Mouse (Mus musculus): ENCODE measurements at regions not wholly inside any gene's neighbourhood (a gene's known extent, or its start where the extent isn't known, plus 50 kb on each side); places are given as distances from the start of the nearest gene placed in this dataset.

DNA sequence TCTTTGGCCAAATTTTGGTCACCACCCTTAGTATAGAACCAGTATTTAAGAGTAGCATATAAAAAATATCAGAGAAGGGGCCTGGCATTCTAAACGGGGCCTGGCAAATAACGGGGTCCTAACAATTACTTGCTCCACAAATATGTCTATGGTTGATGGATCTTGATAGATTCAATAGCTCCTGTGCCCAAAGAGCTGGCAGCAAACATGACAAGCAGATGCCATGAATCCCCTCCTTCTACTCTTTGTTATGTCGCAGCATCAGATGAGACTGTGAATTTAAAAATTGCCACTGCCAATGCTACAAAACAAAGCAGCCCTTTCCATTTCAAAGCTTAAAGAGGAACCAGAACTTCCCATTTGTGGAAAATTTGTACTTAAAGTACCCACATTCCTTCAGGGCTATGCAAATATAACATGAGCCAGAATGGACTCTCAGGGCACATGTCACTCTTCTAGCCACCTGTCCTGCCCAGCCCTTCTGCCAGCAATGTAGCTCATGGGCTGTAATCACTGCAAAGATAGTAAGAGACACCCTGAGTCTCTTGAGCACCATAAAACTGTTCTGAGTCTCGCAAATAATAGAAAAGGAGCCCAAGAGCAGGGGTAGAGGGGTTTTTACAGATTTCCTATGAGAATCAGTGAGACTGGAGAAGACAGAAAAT is 342.4 kb upstream of the Kirrel3 start:
- no peak for DNase-seq (ENCODE audit: low spot score)

DNA sequence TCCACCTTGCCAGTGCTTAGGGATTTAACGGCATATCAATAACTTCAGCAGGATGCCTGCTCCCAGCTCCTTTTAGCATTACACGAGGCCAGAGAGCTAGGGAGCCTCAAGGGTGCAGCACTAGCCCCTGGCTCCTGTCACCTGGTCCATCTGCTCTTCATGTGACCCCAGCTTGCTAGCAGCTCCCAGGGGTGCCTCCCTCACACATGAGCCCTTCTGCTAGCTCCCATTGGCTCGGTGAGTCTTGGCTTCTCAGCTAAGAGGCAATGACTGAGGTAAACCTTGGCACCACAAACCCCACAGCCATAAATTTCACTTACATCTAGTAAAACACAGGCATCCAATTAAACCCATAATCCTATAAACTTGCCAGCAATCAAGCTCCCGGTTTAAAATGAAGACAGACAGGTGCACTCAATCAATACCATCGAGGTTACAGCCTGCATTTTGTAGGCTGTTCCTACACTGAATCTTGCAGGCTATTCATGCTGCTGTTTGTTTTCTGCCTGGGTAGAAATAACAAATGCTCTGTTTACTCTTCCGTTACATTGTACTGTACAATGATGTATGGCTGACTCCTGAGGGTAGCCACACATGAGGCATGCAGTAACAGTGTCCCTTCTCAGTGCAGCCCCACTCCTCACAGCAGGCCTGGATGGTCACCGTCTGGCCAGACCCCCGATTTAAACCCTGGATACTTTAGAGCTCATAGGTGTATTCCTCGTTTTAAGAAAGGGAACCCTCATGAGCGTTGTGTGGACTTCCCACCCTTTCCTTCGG is 330.3 kb upstream of the Kirrel3 start:
- DNase-seq (ENCODE audit: low spot score): no peak

DNA sequence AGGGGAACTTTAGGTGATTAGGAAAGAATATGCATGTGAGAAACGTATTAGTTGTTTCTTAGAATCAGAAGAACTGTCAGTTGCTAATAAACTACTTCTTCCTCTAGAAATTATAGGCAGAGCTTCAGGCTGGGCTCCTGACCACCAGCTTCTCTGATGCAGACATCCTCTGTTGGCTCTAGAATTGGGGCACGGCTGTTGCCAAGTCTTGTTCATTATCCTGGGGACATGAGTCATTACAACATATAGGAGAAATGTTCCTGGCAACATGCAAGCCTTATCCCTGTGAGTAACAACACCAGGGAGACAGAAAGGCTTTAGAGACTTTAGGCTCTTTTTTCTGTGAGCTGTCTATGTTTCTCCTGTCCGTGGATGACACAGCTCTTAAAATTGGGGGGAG is 329.1 kb upstream of the Kirrel3 start:
- DNase-seq (ENCODE audit: low spot score): no peak

DNA sequence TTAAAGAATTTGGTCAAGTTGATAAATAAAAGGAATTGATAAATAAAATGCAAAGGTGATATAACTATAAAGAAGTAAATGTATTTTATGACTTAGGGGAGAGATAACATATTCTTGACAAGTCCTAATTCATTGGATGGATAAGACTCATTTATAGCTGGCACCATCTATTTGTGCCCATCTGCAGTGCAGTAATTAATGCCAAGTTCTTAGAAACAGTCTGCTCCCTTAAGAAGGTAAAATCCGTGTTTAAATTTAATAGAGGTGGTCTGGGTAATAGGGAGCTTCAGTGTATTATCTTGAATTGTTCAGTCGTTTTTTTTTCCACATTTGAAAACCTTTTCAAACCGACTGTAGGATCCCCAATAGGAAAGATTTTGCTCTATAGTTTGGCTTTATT is 324.6 kb upstream of the Kirrel3 start:
- no peak for DNase-seq (ENCODE audit: low spot score)

DNA sequence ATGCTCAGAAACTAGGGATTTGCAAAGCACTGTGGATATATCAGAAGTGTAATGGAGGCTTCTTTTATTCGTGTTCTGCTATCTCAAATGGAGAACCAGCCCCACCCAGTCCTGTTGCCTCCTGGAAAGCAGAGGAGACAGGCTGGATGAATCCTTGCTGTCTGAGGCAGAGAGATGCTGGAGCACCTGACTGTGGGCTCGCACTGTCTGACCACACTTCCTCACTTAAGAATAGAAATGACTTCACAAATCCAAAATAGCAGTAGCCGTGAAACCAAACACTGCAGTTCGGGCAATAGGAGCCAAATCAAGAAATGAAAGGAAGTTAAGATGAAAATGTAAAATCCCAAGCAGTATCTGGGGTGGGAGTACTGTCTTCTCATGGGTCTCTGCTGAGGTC is 299.4 kb upstream of the Kirrel3 start:
- DNase-seq (ENCODE audit: low spot score): no peak

DNA sequence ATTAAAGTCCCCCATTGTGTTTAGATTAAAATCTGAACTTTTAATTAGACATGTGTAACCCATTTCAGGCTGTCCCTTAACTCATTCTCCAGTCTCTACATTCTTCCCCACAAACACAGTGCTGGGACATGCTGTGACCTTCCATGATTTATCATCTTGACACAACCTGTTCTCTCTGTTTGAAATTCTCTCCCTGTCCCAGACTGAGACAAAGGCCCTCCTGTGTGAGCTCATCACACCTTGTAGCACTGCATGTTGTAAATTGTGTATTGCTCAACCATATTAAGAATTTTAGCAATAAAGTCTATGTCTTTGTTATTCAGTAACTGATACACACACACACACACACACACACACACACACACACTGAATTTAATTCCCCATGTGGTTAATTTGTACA is 293.2 kb upstream of the Kirrel3 start:
- DNase-seq (ENCODE audit: low spot score): no peak

DNA sequence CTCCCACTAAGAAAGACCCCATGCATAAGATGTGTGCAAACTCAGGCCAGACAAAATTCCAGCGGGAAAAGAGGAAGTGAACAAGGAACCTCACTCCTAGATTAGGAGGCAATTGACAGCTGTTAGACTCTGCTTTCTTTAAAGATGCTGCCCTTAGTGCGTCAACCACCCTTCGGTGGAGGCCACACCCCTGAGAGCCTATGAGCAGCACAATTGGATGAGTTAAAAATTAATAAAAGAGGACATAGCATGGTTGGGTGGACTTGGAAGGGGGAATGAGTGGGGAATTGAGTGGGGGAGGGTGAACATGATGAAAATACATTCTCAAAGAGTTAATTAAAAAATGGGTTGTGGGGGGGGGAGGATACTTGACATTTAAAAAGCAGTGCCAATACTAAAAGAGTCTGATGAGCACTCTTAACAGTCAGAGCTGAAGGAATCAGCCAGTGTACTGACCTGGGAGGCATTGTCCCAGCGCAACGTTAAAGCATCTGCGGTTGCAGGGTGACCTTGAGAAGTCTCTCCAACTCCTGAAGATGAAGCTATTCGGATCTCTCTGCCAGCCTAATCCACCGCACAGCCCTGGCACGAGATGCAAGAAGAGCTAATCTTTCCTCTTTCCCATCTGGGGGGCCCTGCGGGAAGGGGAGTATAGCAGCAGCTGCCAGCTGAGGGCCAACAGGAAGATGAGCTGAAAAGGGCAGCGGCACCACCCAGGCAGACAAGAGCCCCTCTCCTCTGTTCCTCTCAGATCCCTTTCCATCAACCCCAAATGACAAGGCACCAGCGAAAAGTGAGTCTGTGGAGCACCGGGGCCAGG is 283.4 kb upstream of the Kirrel3 start:
- peak; percentile 48 for DNase-seq (ENCODE audit: low spot score)

DNA sequence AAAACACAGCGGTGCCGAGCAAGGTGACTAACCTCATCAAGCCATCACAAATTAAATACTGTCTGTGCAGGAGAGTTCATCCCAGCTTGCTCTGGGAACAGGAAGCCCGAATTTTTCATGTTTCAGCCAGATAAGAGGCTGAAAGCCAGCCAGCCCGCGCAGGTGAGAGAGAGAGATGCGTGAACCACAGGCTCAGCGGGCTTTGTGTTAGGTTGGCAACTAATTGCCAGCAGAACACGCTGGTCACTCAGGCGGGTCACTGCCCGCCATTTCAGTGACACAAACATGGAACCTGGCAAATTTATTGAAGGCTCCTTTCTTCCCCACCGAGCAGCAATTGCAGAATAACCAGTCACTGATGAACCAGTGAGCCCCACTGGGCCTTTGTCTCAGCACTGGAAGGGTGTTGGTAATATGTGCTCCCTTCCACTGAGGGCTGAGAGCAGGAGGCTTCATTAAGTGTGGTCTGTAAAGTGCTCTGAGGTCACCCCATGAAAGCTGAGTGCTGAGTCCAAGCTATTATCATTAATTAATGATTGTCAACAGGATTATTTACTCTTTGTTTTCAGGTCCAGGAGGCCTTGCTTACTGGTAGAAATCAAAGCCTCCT is 282.6 kb upstream of the Kirrel3 start:
- DNase-seq (ENCODE audit: low spot score): no peak

DNA sequence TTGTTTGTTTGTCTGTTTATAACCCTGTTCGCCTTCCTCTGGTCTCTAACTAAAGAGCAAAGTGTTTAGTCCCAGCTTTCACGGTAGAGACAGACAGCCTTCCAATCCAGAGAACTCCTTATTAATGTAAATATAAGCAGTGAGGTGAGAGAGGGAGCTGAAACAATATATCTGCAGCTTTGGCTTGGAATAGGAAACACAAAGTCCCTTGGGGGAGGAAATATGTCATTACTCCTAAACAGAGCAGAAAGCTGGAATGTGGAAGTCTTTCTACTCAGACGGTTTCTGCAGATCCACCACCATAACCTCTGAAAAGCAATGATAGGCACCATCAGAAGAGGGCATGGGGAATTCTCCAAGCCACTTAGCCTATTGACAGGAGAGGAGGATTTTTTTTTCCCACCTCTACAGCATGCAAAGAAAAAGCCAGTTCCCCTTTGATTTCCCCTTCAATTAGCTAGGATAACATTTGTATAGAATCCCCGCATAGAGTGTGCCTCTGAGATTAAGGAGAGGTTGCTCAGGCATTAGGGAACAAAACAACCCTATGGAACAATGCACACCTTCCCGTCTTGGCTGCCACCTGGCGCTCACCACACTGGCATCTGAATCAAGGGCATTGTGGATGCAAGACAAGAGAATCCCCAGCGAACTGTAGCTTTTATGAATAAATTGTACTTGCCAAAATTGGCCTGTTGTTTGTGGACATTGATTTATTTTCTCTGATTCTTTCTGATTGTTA is 281.9 kb upstream of the Kirrel3 start:
- no peak for DNase-seq (ENCODE audit: low spot score)

DNA sequence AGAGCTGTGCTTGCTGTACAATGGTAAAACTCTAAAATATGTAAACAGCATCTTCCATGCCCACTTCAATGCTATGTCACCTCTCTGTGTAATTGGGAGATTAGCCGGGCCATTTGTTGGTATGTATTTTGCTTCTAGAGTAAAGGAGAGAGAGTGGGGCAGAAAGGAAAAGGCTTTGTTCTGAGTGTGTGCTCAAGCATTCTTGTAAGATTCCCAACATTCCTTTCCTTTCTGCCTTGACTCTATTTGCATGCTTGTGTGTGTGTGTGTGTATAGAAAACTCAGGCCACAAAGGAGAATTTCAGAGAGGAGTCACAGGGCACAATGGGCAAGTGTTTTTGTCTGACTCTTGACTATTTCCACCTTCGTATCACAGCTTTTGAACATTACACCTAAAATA is 281.2 kb upstream of the Kirrel3 start:
- no peak for DNase-seq (ENCODE audit: low spot score)

DNA sequence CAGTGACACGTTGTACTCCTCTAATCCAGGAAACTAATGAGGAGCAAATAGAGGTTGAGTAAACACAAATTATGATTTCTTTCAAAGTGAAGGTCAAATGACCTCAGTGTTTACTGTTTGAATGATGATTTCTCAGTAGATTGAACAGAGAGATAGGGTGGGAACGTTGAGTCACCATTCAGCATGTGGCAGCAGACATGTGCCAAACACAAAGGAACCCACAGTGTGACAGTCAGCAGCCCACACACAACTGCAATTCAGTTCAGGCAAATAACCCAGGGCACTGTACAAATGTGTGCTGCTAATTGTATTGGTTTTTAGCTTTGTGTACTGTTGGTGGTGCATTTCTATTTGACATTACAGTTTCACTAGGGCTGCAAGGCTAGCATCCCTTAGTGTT is 254.1 kb upstream of the Kirrel3 start:
- DNase-seq (ENCODE audit: low spot score): no peak

DNA sequence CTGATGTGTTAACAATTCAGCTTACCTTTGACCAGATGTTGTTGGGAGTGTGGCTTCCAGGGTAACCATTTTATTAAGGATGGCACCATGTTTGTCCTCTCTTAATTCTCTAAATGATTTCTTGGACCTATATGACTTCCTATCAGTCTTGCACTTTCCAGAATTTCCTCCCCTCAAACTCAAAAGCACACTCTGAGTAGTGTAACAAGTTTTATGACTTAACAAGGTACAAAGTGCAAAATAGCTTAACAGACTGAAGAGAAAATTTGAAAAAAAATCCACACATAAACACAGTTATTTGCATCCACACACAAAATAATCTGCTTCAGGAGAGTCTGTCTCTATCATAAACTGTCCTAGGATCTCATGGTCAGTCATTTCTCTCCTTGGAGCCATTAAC is 251.0 kb upstream of the Kirrel3 start:
- no peak for DNase-seq (ENCODE audit: low spot score)

DNA sequence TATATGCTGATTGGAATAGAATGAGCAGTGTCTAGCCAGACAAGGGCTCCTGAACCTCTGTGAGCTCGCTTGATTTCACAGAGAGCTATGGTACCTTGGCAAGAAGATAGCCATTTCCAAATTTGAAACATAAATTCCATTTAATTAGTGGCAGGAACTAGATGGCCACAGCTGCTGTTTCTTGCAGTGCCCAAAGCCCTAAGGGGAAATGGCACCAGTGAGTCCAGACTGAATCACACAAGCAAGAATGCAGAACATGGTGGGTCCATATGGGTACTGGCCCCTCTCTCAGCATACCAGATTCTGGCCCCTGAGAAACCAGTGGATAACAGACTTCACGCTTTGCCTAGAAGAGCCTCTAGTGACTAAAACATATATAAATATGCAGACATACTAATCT is 246.2 kb upstream of the Kirrel3 start:
- no peak for DNase-seq (ENCODE audit: low spot score)

DNA sequence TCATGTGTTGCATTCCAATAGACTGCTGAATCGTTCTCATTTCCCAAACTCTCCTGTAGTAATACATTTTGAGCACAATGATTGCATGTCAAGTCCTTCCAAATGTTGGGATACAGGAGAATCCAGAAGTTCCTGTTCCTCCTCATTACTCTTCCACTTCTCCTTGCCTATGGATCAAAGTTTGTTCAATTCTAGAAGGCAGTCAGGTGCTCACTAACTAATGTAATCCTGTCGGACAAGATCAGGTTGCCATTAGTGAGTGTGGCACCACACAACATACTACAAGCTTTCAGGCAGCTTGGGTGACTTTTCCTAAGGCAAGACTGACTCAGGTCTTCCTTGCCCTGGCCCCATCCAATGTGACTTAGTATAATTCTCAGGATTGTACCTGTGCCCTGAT is 242.0 kb upstream of the Kirrel3 start:
- DNase-seq (ENCODE audit: low spot score): no peak

DNA sequence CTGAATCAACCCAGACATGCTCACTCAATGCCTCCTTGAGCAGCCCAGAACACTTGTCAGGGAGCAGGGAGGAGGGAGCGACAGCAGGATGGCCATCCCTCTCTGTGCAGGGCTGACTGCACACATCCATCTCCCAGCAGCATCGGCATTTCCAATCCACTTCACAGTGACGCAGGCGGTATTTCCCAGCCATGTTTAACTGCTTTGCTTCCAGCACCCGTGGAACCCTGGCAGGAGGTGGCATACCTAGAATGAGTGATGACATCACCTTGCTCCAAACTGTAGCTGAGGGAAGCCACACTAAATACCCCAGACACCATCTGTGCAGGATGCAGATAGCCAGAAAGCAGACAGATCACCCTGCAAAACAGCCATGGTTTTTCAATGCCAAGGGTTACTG is 241.1 kb upstream of the Kirrel3 start:
- no peak for DNase-seq (ENCODE audit: low spot score)

DNA sequence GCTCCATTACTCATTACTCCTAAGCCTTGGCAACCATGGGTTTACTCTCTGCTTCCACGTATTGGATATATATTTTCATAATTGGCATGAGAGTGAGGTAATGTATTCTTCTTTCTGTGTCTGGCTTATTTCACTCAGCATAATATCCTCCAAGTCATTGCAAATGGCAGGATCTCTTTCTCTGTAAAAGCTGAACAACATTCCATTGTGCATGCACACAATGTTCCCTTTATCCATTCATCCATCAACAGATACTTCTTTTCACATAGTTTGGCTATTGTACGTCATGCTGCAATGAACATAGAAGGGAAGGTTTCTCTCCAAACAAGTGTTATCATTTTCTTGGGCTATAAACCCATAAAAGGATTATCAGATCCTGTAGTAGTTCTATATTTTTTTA is 232.9 kb upstream of the Kirrel3 start:
- no peak for DNase-seq (ENCODE audit: low spot score)

DNA sequence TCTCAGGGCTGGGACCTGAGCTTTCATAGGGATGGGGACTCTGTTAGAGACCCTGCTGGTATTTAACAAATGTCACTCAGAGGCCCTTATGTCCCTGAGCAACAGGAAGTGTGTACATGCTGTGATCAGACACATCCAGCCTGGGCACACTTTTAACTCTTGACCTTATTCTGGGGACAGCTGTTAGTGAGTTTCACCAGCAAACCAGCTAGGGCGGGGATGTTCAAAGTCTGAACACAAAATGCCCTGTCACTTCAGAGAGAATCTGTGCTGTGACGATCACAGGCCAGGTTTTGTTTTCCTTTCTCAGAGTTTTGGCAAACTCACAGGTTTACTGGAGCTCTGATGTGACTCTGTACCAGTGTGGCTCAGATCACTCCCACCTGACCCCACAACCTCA is 227.2 kb upstream of the Kirrel3 start:
- DNase-seq (ENCODE audit: low spot score): no peak

DNA sequence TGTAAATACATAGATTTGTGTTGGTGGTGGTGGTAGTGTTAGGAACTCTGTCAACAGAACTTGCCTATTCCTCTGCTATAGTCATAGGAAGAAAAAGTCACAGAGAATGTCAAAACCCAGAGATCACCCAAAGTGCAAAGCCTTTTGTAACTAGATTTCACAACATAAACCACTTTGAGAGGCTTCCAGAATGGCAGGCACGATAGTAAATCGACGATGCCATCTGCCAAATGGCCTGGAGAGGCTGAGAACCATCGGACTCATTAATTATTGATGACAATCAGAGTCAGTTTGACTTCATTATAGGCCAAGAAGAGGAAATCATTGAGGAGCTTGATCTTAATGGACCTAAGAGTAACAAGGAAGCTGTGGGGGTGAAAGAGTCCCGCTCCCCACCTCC is 207.6 kb upstream of the Kirrel3 start:
- DNase-seq (ENCODE audit: low spot score): no peak

DNA sequence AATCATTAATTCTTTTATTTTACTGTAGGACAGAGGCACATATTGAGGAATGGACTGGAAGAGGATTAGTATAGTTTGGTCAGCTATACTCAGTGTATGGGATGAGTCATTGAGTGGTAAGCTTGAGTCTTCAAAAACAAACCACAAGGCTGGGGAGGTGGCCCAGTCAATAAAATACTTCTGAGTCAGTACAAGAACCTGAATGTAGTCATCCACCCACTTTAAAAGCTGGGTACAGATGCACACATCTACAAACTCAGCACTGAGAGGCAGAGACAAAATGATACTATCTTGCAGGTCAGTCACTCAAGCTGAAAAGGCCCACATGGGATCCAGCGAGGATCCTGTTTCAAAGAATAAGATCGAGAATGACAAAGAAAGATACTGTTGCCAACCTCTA is 206.3 kb upstream of the Kirrel3 start:
- no peak for DNase-seq (ENCODE audit: low spot score)

DNA sequence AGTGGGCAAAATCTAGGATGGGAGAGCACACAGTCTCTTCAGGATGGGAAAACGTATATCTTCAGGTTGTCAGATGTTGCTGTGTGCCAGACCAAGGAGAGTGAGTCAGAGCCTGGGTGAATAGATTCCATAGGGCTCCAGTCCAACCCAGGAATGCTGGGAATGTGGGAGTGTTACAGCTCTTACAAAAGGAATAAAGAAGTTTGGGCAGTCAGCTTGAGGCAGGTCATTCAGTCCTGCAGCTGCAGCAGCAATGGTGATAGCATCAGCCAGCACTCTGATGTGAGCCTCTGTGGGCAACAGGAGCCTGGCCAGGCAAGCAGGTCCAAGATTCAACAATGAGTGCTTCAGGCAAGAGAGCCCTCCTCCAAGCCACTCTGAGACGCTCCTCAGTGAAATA is 205.8 kb upstream of the Kirrel3 start:
- DNase-seq (ENCODE audit: low spot score): peak; percentile 25

DNA sequence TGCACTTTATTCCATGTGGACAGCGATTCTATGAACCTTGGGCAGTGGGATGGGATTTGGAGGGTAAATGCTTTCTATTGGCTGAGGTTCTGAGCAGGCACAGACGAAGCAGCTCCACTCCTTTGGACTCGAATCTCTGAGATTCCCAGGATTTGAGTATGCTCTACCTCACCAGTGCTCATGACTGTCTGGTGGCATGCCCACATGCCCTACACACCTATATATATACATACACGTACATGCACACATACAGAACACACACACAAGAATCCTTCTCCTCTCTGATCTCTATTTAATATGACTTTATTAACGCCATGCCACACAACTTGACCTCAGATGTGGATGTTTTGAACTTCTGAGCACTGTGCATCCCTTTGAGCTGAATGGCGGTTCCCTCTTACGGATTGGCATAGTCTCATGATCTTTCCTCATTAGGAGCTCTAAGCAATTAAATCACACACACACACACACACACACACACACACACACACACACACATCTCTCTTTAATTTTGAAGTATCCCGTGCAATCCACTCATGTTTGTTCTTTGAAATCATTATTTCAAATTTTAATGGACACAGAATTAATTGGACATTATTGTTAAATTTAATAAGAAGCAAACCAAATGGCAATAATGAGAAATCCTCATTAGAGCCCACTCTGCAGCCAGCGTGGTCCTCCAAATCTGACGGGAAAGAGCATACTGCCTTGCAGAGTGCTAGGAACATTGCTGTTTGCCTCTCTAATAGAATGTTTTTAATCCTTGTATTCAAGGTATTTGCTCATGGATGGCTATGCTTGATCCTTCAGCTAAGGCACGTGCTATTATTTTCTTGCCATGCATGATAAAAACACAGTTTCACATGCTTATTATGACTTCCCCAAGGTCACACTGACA is 205.1 kb upstream of the Kirrel3 start:
- no peak for DNase-seq (ENCODE audit: low spot score)

All from ovary, adult 18-20 months (tissue).